Mouse (Mus musculus): ENCODE data around the gene Nt5dc2. TPM values are rescaled to one million over a fixed set of nuclear protein-coding genes. Genes with fewer than 3 reads are reported as not detected.

The Nt5dc2 gene
- polyA plus RNA-seq, 1 experiment from 2014 or later = 179 TPM

DNA sequence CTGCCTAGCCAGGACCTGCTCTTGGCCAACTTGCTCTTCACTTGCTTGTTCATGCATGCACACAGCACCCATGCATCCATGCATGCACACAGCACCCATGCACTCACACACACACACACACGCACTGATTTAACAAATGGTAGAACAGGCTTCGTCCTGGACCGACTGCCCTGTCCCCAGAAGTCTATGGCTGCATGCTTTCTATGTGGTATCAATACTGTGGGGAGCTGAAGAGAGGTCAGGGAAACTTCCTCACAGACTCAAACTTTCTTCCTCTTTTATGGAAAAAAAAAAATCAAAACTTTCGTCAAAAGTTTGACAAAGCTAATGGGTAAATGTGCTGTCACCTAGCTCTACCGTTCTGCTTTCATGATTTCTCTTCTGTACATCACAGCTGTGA is 52.7 kb downstream of the Nt5dc2 start:
- WGBS (ENCODE audit: insufficient replicate concordance) = 45% methylated on average over 5 of the region's 5 CpGs
- Histone ChIP-seq H3K4me1 (ENCODE audit: control insufficient read depth, low read depth, low read length) (peaks cover 19% of the 10 kb centered on the region), H3K9ac (ENCODE audit: low read depth, low read length) (no peak overlapping the region), H3K4me2 (ENCODE audit: low read depth, low read length) (no peak overlapping the region), H3K27me3 (ENCODE audit: control insufficient read depth, insufficient read depth, low read depth, low read length) (no peaks in the 10 kb centered on the region), H3K36me3 (ENCODE audit: control insufficient read depth, insufficient read depth) (peaks cover 44% of the 10 kb centered on the region), H3K4me3 (ENCODE audit: low read depth, low read length) (no peak overlapping the region), H3K27ac (ENCODE audit: low read length) (peak overlapping the region; percentile 75), H3K9me3 (replicated peaks; ENCODE audit: control insufficient read depth, low read length) (no peaks in the 10 kb centered on the region)
- ATAC-seq (ENCODE audit: low read depth) = no peak; the same call in none of the 2 replicates

GRCm38 (mm10) chr14:31184195-31184594 is 53.3 kb downstream of the Nt5dc2 start:
- WGBS (ENCODE audit: insufficient replicate concordance) = 78% methylated on average over 12 of the region's 12 CpGs
- Histone ChIP-seq H3K36me3 (ENCODE audit: control insufficient read depth, insufficient read depth) (peaks cover 44% of the 10 kb centered on the region), H3K4me3 (ENCODE audit: low read depth, low read length) (no peak overlapping the region), H3K4me2 (ENCODE audit: low read depth, low read length) (no peak overlapping the region), H3K27me3 (ENCODE audit: control insufficient read depth, insufficient read depth, low read depth, low read length) (no peaks in the 10 kb centered on the region), H3K9ac (ENCODE audit: low read depth, low read length) (no peak overlapping the region), H3K9me3 (replicated peaks; ENCODE audit: control insufficient read depth, low read length) (no peaks in the 10 kb centered on the region), H3K27ac (ENCODE audit: low read length) (peak overlapping the region; percentile 43), H3K4me1 (ENCODE audit: control insufficient read depth, low read depth, low read length) (peaks cover 19% of the 10 kb centered on the region)
- ATAC-seq (ENCODE audit: low read depth) = no peak

- WGBS (ENCODE audit: insufficient replicate concordance) = 68% methylated on average over 4 of the region's 4 CpGs
- peaks cover 19% of the 10 kb centered on the region for H3K4me1 ChIP-seq (ENCODE audit: control insufficient read depth, low read depth, low read length)
- no peak overlapping the region for H3K27ac ChIP-seq (ENCODE audit: low read length)
- H3K9ac ChIP-seq (ENCODE audit: low read depth, low read length) = no peak overlapping the region
- H3K4me2 ChIP-seq (ENCODE audit: low read depth, low read length) = no peak overlapping the region
- H3K9me3 ChIP-seq (replicated peaks; ENCODE audit: control insufficient read depth, low read length) = no peaks in the 10 kb centered on the region
- peaks cover 51% of the 10 kb centered on the region for H3K36me3 ChIP-seq (ENCODE audit: control insufficient read depth, insufficient read depth)
- H3K4me3 ChIP-seq (ENCODE audit: low read depth, low read length) = no peak overlapping the region
- H3K27me3 ChIP-seq (ENCODE audit: control insufficient read depth, insufficient read depth, low read depth, low read length) = no peaks in the 10 kb centered on the region
- no peak for ATAC-seq (ENCODE audit: low read depth)
Measured at GRCm38 (mm10) chr14:31186656-31187055, 55.8 kb downstream of the Nt5dc2 start.

Other genes with a start within 250 kb of the Nt5dc2 start
- gene Itih4, start 244.6 kb upstream of the Nt5dc2 start, polyA plus RNA-seq (2015; fragmentation: Nextera tagmentation; extraction: Ambion mirVana) = 278 and 305 TPM in 2 replicates
- 687 and 781 TPM in 2 replicates for gene Itih3, start 207.3 kb upstream of the Nt5dc2 start, polyA plus RNA-seq (2015; fragmentation: Nextera tagmentation; extraction: Ambion mirVana)
- 82.0 and 101 TPM in 2 replicates for gene Itih1, start 187.8 kb upstream of the Nt5dc2 start, polyA plus RNA-seq (2015; fragmentation: Nextera tagmentation; extraction: Ambion mirVana)
- 3.6 TPM in 2 replicates for gene Nek4, start 179.7 kb upstream of the Nt5dc2 start, polyA plus RNA-seq (2015; fragmentation: Nextera tagmentation; extraction: Ambion mirVana)
- gene Glt8d1, start 129.7 kb upstream of the Nt5dc2 start, polyA plus RNA-seq (2015; fragmentation: Nextera tagmentation; extraction: Ambion mirVana) = 14.6 and 16.0 TPM in 2 replicates
- 259 and 284 TPM in 2 replicates for gene Spcs1, start 129.4 kb upstream of the Nt5dc2 start, polyA plus RNA-seq (2015; fragmentation: Nextera tagmentation; extraction: Ambion mirVana)
- gene Pbrm1, start 111.9 kb upstream of the Nt5dc2 start, polyA plus RNA-seq (2015; fragmentation: Nextera tagmentation; extraction: Ambion mirVana) = 50.6 and 52.9 TPM in 2 replicates
- 54.8 and 60.1 TPM in 2 replicates for gene Gnl3, start 111.9 kb upstream of the Nt5dc2 start, polyA plus RNA-seq (2015; fragmentation: Nextera tagmentation; extraction: Ambion mirVana)
- gene Smim4, start 2.1 kb upstream of the Nt5dc2 start, polyA plus RNA-seq (2015; fragmentation: Nextera tagmentation; extraction: Ambion mirVana) = 47.7 and 57.1 TPM in 2 replicates
- gene Stab1, start 37.6 kb downstream of the Nt5dc2 start, polyA plus RNA-seq (2015; fragmentation: Nextera tagmentation; extraction: Ambion mirVana) = 25.8 and 32.2 TPM in 2 replicates
- 80.6 and 93.1 TPM in 2 replicates for gene Tnnc1, start 77.3 kb downstream of the Nt5dc2 start, polyA plus RNA-seq (2015; fragmentation: Nextera tagmentation; extraction: Ambion mirVana)
- gene Nisch, start 85.9 kb downstream of the Nt5dc2 start, polyA plus RNA-seq (2015; fragmentation: Nextera tagmentation; extraction: Ambion mirVana) = 94.9 and 112 TPM in 2 replicates
- 0.04 TPM in 2 replicates for gene Sema3g, start 86.8 kb downstream of the Nt5dc2 start, polyA plus RNA-seq (2015; fragmentation: Nextera tagmentation; extraction: Ambion mirVana)
- 6.1 and 6.3 TPM in 2 replicates for gene Phf7, start 120.3 kb downstream of the Nt5dc2 start, polyA plus RNA-seq (2015; fragmentation: Nextera tagmentation; extraction: Ambion mirVana)
- 32.0 and 33.7 TPM in 2 replicates for gene Bap1, start 120.4 kb downstream of the Nt5dc2 start, polyA plus RNA-seq (2015; fragmentation: Nextera tagmentation; extraction: Ambion mirVana)
- 0.07 and 0.14 TPM in 2 replicates for gene Dnah1, start 192.8 kb downstream of the Nt5dc2 start, polyA plus RNA-seq (2015; fragmentation: Nextera tagmentation; extraction: Ambion mirVana)
- 15.0 and 15.2 TPM in 2 replicates for gene Capn7, start 205.6 kb downstream of the Nt5dc2 start, polyA plus RNA-seq (2015; fragmentation: Nextera tagmentation; extraction: Ambion mirVana)